Mouse (Mus musculus): ENCODE results near the gene Crtac1.

Gene Crtac1

GRCm38 (mm10) chr19:42431485-42432190 is at the start of gene Crtac1:
Crtac1 (minus strand) TSS chr19:42431783.
- DNase-seq (ENCODE audit: low spot score in 2 of 2): no peak

- DNase-seq (ENCODE audit: low spot score in 2 of 2): no peak
Measured at GRCm38 (mm10) chr19:42478303-42478702, 46.7 kb upstream of the Crtac1 start.

GRCm38 (mm10) chr19:42477769-42478168 is 46.2 kb upstream of the Crtac1 start:
- no peak for DNase-seq (ENCODE audit: low spot score in 2 of 2)

DNA sequence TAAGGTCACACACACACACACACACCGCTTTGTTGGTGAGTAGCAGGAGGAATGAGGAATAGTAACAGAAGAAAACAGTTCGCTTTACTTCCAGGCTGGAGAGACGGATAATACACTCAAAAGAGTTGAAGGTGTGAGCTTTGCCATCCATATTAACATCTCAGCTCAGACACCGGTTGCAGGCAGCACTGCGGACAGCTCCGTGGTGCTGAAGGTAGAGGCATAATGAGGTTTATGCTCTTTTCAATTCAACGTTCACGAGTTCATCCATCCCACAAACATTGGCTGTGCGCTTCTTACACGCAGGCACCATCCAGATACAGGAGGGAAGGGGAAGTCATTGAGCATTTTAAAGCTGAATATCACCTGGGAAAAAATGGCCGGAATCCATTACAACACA is 41.2 kb upstream of the Crtac1 start:
- DNase-seq (ENCODE audit: low spot score in 2 of 2): no peak

DNA sequence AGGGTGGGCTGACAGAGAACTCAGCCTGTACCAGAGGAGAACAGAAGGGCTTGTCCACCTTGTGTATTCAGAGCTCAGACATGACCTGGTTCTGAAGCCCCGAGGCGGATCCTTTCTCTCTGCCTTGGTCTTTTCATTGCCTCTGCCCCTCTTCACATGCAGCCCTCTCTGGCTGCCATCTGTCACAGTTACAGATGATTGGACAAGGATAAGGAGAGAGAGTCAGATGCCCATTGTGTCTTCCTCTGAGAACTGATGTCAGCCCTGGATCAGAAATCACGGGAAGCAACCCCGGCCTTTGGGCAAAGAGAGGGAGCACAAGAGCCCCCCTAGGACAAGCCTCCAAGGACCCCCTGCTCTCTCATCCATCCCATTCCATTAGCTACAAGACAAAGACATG is 40.0 kb upstream of the Crtac1 start:
- no peak for DNase-seq (ENCODE audit: low spot score in 2 of 2)

- no peak for DNase-seq (ENCODE audit: low spot score in 2 of 2)
Measured at GRCm38 (mm10) chr19:42461851-42462250, 30.3 kb upstream of the Crtac1 start.

DNA sequence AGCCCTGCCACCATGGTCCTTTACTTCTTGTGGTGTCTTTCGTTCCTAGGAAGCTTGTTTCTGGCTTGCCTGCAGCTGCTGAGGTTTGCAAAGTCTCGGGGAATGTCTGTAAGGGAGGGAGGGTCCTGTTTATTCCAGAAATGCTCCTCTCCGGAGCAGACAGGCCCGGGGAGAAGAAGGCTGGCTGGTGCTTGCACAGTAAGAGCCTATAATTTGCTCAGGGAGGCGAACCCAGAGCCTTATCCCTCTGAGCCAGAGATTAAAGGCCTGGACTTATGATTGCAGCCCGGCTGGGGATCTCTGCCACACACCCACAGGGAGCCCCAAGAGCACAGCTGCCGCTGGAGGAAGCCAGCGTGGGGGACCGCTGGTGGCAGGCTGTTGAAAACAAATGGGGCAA is 29.8 kb upstream of the Crtac1 start:
- DNase-seq (ENCODE audit: low spot score in 2 of 2): no peak

- DNase-seq (ENCODE audit: low spot score in 2 of 2): no peak
Measured at GRCm38 (mm10) chr19:42459512-42459911, 27.9 kb upstream of the Crtac1 start.

DNA sequence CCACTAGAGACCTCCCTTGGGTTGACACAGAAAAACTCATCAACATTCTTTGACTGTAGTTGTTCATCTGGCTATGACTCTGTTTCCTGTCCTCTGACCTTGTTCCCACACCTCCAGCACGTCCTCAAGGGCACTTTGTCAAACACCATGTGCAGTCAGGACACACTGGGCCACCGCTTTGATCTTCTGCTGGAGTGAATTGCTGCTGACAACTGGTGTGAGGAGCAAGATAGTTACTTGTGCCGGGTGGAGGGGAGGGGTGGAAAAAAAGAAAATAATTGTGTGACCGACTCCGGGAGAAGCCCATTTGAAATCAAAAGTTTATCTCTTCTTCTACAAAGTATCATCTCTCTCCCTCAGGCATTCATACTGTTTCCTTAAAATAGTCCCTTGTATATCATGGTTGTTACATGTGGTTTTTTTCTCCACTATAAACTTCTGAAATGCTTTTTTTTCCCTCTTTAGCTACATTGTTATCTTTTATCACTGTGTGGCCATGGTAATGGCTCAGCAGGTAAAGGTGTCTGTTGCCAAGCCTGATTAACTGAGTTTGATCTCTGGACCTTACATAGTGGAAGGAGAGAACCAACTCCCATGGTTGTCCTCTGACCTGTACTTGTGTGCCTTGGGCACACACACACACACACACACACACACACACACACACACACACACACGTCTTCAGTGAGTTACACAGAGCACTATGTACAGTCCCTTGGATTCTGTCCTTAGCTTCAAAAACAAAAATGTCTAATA is 23.1 kb upstream of the Crtac1 start:
- no peak for DNase-seq (ENCODE audit: low spot score in 2 of 2)

GRCm38 (mm10) chr19:42454006-42454405 is 22.4 kb upstream of the Crtac1 start:
- DNase-seq (ENCODE audit: low spot score in 2 of 2): no peak

DNA sequence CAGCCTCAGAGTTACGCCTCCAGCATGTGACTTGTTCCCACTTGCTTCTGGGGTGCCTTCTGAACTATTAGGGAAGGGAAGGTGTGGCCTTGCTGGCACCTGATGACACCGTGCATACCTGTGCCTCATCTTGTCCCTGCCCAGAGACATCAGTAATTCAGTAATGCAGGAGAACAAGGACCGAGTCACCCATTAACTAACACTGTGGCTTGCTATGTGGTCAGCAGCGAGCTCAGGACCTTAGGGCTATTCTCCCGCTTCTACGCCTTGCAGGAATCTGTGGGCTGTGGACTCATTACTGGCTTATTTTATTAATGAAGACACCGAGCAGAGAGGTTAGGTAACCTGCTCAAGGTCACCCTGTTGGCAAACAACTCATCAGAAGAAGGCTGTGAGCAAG is 21.0 kb upstream of the Crtac1 start:
- DNase-seq (ENCODE audit: low spot score in 2 of 2): no peak

DNA sequence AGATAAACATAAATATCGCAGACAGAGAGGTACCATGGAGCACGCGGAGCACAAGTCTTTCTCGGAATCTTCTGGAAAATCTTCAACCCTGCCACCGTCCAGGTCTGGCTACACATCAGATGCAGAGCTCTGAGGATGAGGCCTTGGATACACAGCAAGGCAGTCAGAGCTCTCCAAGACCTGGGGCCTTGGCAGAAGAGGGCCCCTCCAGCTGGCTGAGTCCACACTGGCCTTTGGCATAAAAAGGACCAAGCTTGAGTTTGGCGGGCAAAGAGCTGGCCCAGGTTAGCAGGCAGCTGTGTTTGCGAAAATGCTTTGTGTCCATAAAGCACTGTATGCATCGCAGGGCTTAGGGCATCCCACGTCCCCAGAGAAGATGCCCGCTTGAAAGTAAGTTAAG is 17.0 kb upstream of the Crtac1 start:
- DNase-seq (ENCODE audit: low spot score in 2 of 2): no peak

GRCm38 (mm10) chr19:42443887-42444409 is 12.4 kb upstream of the Crtac1 start:
- no peak for DNase-seq (ENCODE audit: low spot score in 2 of 2)

DNA sequence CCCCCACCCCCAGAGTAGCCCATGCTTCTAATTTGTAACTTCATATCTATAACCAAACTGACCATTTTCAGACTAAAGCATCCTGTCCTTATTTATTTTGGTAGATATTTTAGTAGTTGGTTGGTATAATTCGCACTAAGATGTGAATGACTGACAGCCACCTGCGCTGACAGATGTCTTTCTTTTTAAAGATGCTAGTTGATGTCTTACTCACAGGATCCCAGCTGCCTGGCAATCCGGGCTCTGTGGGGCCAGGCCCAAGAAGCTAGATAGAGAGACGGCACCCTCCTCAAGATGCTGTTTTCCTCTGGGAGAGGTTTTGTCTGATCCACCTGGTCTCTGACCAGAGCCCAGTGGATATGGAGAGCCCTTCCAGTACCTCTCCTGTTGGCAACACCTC is 11.7 kb upstream of the Crtac1 start:
- DNase-seq (ENCODE audit: low spot score in 2 of 2): no peak

DNA sequence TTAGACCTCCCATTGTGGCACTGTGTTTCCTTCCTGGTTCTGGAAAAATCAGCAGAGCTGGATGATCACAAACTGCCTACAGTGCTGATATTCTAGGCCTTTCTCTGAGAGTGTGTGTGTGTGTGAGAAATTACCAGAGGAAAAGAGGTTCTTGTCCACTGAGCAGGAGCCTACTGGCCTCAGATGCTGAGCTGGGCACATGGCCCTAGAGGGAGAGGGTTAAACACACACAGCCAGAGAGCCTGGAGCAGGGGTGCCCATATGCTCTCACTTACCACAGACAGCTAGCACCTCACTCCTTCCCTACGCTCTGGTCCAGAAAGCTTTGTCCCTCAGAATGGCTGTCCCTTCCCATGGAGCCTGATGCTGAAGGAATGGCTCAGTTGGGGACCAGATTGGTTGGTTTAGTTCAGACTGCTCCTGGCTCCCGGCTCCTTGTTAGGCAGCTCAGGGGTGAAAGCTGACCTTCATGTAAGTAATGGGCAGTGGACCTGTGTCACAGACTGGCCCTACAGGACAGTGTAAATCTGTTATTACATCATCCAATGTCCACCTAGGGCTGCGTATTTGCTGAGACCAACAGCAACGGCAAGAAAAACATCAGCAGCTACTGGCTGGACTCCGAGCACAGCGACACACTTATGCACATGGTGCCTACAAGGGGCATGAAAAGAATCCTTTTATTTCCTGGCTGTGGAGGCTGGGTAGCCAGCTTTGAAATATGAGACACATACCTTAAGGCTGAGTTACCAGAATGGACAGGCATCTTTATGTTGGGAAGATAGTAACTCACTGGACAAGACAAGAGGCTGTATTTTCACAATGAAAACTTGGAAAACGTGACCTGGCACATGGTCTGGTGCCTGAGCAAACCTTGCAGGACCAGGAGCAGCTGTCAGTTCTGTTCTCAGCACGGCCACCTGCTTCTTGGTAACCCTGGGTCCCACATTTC is 10.9 kb upstream of the Crtac1 start:
- DNase-seq (ENCODE audit: low spot score in 2 of 2): no peak

GRCm38 (mm10) chr19:42440089-42440488 is 8.5 kb upstream of the Crtac1 start:
- no peak for DNase-seq (ENCODE audit: low spot score in 2 of 2)

DNA sequence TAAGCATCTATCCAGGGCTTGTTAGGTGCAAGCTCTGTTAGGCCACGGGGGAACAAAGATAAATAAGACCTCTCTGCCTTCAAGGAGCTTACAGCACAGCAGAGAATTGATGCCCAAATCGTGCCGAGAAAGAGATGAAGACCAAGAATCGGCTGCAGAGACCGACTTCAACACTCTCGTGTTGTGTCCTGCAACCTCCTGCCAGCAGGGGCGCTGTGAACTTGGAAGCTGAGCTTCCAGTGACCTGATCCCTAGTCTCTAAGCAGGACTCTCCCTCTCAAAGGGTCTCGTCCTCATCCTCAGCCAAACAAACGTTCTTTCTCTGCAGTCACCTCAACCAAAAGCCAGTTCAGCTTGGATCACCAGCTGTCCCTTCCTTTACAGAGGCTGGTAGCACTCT is 7.8 kb upstream of the Crtac1 start:
- no peak for DNase-seq (ENCODE audit: low spot score in 2 of 2)

GRCm38 (mm10) chr19:42435621-42436020 is 4.0 kb upstream of the Crtac1 start:
- no peak for DNase-seq (ENCODE audit: low spot score in 2 of 2)

GRCm38 (mm10) chr19:42432761-42433160 is 1.2 kb upstream of the Crtac1 start:
- DNase-seq (ENCODE audit: low spot score in 2 of 2): no peak

DNA sequence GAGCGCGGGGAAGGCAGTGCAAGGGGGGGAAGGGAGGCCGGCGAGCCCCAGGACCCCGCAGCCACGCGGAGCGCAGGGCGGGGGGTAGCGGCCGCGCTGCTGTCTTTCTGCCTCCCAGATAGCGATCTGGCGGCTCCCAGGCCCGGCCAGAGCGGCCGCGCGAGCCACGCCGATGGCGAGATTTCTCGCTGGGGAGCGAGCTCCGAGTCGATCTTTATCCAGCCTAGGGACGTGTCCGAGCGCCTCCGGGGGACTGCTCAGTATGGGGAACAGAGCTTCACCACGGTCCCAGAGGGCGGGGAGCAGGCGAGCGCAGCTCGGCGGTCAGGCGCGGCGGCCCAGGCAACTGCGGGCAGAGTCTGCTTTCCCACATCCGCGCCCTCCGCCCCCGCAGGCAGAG is 608 bp upstream of the Crtac1 start:
- no peak for DNase-seq (ENCODE audit: low spot score in 2 of 2)

- no peak for DNase-seq (ENCODE audit: low spot score in 2 of 2)
Measured at GRCm38 (mm10) chr19:42430981-42431380, 602 bp downstream of the Crtac1 start.

DNA sequence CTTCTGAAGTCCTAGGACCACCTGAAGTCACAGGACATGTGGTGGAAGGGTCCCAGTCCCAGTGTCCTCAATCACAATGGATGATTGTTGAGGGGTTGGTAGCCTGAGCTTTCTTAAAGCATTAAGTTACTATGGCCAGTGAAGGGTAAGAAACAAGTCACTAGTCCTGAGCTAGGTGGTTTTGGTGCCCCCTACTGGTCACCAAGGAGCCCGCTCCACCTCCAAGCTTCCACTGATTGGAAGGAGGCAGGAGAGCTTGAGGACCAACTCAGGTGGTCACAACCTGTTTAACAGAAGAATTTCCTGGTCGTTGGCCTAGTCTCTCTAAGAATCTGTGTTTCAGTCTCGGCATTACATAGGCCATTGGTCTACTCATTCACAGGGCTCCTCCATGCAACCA is 2.2 kb downstream of the Crtac1 start:
- DNase-seq (ENCODE audit: low spot score in 2 of 2): no peak
